Mouse (Mus musculus): ENCODE measurements at regions not wholly inside any gene's neighbourhood (a gene's known extent, or its start where the extent isn't known, plus 50 kb on each side); places are given as distances from the start of the nearest gene placed in this dataset.
"Not testable (repeated sequence)": the region's sequence is repeated elsewhere in the genome, so short reads cannot be mapped to it uniquely, and the experiment has no call there.

GRCm38 (mm10) chr8:81286280-81287034 lies 55.9 kb upstream of the Inpp4b start:
- H3K4me2 ChIP-seq: no peak overlapping the region
- H3K36me3 ChIP-seq: no peaks in the 10 kb centered on the region
- H3K9me3 ChIP-seq (replicated peaks): no peaks in the 10 kb centered on the region
- no peak for ATAC-seq (replicated peaks; ENCODE audit: insufficient number of reproducible peaks, insufficient read depth, low FRiP score, low read depth)
- no peak overlapping the region for H3K27ac ChIP-seq
- H3K4me3 ChIP-seq: no peak overlapping the region
- no peaks in the 10 kb centered on the region for H3K4me1 ChIP-seq (replicated peaks)
- 68% methylated on average over 8 of the region's 8 CpGs for WGBS
- H3K27me3 ChIP-seq: no peaks in the 10 kb centered on the region
- no peak overlapping the region for H3K9ac ChIP-seq

- H3K4me2 ChIP-seq: no peak overlapping the region
- H3K9me3 ChIP-seq (replicated peaks): no peaks in the 10 kb centered on the region
- no peak overlapping the region for H3K27ac ChIP-seq
- ATAC-seq (replicated peaks; ENCODE audit: insufficient number of reproducible peaks, insufficient read depth, low FRiP score, low read depth): no peak
- H3K36me3 ChIP-seq: no peaks in the 10 kb centered on the region
- H3K4me3 ChIP-seq: no peak overlapping the region
- no peak overlapping the region for H3K9ac ChIP-seq
- H3K4me1 ChIP-seq (replicated peaks): no peaks in the 10 kb centered on the region
- H3K27me3 ChIP-seq: no peaks in the 10 kb centered on the region
- 70% methylated on average over 2 of the region's 2 CpGs for WGBS
Measured at GRCm38 (mm10) chr8:81260089-81260488, 82.3 kb upstream of the Inpp4b start.

- 52% methylated on average over 3 of the region's 3 CpGs for WGBS
- ATAC-seq (replicated peaks; ENCODE audit: insufficient number of reproducible peaks, insufficient read depth, low FRiP score, low read depth): no peak
- Histone ChIP-seq H3K4me2 (no peak overlapping the region), H3K4me1 (replicated peaks) (peaks cover 4% of the 10 kb centered on the region), H3K4me3 (no peak overlapping the region), H3K27me3 (no peaks in the 10 kb centered on the region), H3K9me3 (replicated peaks) (no peaks in the 10 kb centered on the region), H3K9ac (no peak overlapping the region), H3K27ac (no peak overlapping the region), H3K36me3 (no peaks in the 10 kb centered on the region)
Measured at GRCm38 (mm10) chr8:81223872-81224271, 118.5 kb upstream of the Inpp4b start.

- 79% methylated on average over 11 of the region's 11 CpGs for WGBS
- not testable (repeated sequence) for ATAC-seq (replicated peaks; ENCODE audit: insufficient number of reproducible peaks, insufficient read depth, low FRiP score, low read depth); H3K36me3 ChIP-seq; H3K27ac ChIP-seq; H3K9ac ChIP-seq; H3K27me3 ChIP-seq; H3K4me2 ChIP-seq; H3K4me1 ChIP-seq (replicated peaks); H3K4me3 ChIP-seq; H3K9me3 ChIP-seq (replicated peaks)
Measured at GRCm38 (mm10) chr8:81187061-81187790, 155.1 kb upstream of the Inpp4b start.

DNA sequence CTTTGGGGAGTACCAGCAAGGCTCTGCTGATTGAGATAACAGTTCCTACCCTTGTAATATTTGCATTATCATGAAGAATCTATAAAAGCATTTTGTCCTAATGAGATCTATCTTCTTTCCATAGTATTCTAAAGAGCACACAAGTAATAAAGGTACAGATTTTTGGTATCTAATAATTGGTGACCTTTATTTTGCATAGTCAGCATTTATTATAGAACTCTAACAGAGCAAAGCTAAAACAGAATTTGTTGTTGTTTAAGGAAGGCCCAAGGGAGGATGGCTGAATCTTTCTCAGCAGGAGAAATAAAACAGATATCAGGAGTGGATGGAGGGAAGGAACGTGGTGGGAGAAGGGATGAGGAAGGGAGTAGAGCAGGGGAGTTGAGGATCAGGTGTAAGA lies 160.8 kb upstream of the Usp38 start:
- Histone ChIP-seq H3K9me3 (replicated peaks) (no peaks in the 10 kb centered on the region), H3K27ac (no peak overlapping the region), H3K4me1 (replicated peaks) (no peaks in the 10 kb centered on the region), H3K27me3 (no peaks in the 10 kb centered on the region), H3K9ac (no peak overlapping the region), H3K36me3 (no peaks in the 10 kb centered on the region), H3K4me3 (no peak overlapping the region), H3K4me2 (no peak overlapping the region)
- no peak for ATAC-seq (replicated peaks; ENCODE audit: insufficient number of reproducible peaks, insufficient read depth, low FRiP score, low read depth)
- WGBS: 59% methylated on average over 1 of the region's 1 CpGs

GRCm38 (mm10) chr8:81147239-81147638 lies 132.5 kb upstream of the Usp38 start:
- Histone ChIP-seq H3K4me2 (no peak overlapping the region), H3K9ac (no peak overlapping the region), H3K9me3 (replicated peaks) (no peaks in the 10 kb centered on the region), H3K27ac (no peak overlapping the region), H3K4me1 (replicated peaks) (no peaks in the 10 kb centered on the region), H3K27me3 (no peaks in the 10 kb centered on the region), H3K36me3 (no peaks in the 10 kb centered on the region), H3K4me3 (no peak overlapping the region)
- ATAC-seq (replicated peaks; ENCODE audit: insufficient number of reproducible peaks, insufficient read depth, low FRiP score, low read depth): no peak
- 67% methylated on average over 3 of the region's 3 CpGs for WGBS

DNA sequence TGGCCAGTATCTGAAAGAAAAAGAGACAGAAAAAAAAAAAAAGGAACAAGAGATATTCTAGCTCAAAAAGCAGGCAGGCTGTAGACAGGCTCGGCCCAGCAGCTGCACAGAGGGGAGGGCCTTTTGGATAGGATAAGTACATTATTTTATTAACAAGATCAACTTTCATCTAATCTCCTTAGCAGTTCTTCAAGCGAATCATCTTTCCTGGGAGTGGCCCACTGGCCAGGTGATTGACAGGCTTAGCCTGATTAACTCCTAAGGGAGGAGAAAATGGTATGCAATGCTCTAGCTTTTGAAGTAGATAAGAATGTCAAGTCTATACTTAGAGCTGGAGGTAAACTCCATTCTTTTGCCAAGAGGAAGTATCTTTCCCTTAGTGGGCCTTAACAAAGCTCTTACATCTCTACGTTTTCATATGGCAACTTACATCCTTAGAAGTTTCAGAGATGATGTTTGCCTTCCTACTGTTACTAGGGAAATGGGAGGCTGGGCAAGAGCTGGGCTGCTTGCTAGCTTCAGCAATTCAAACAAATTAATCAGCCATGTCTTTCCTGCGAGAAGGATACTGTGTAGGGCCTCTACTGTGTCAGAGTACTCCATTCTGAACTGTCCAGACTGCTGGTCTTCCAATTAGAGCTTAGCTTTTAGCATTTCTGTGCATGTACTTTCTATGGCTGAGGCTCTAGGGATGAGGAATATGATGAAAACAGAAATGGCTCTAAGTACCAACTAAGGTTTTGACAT lies 92.2 kb upstream of the Usp38 start:
- H3K27me3 ChIP-seq: no peaks in the 10 kb centered on the region
- no peak overlapping the region for H3K27ac ChIP-seq
- H3K9ac ChIP-seq: no peak overlapping the region
- no peaks in the 10 kb centered on the region for H3K36me3 ChIP-seq
- ATAC-seq (replicated peaks; ENCODE audit: insufficient number of reproducible peaks, insufficient read depth, low FRiP score, low read depth): no peak
- H3K4me2 ChIP-seq: no peak overlapping the region
- H3K4me1 ChIP-seq (replicated peaks): peaks cover 3% of the 10 kb centered on the region; the same call in 1 of the 2 replicates
- H3K4me3 ChIP-seq: no peak overlapping the region
- 33% methylated on average over 4 of the region's 4 CpGs for WGBS
- no peaks in the 10 kb centered on the region for H3K9me3 ChIP-seq (replicated peaks)

GRCm38 (mm10) chr8:81098963-81099362 lies 84.2 kb upstream of the Usp38 start:
- H3K4me1 ChIP-seq (replicated peaks): no peaks in the 10 kb centered on the region
- H3K36me3 ChIP-seq: no peaks in the 10 kb centered on the region
- H3K9me3 ChIP-seq (replicated peaks): no peaks in the 10 kb centered on the region
- WGBS: 47% methylated on average over 2 of the region's 2 CpGs
- no peak overlapping the region for H3K4me2 ChIP-seq
- H3K27me3 ChIP-seq: no peaks in the 10 kb centered on the region
- H3K27ac ChIP-seq: no peak overlapping the region
- no peak overlapping the region for H3K4me3 ChIP-seq
- ATAC-seq (replicated peaks; ENCODE audit: insufficient number of reproducible peaks, insufficient read depth, low FRiP score, low read depth): no peak
- H3K9ac ChIP-seq: no peak overlapping the region

DNA sequence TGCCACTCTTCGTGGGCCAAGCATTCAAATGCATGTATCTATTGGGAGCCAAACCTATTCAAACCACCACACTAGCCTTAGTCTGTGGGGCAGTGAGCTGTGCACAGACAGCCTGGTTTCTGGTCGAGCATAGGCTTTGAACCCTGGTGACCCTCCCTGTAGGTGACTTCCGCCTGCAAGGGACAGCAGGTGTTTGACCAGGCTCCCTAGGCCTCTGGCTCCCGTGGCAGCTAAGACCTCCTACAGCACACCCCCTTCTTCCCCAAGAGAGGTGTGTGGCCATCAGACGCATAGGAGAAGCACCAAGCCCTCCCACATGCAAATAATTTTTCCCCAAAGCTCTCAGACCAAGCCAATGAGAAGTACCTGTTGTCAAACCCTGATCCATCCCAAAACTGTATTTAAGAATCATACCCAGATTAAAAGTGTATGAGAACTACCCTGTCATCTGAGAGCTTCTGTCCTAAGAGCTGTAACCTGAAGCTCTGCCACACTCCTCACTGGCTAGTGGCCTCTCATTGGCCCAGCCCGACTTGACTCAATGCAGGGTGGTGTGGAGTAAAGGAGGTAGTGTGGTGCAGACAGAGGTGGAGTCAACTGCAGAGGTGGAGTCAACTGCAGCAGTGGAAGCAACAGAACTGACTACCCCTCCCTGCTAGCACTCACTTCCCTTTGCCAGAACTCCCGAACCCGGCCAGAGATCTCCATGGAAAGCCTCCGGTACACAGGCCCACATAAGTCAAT lies 82.5 kb upstream of the Usp38 start:
- Histone ChIP-seq H3K27ac (no peak overlapping the region), H3K36me3 (no peaks in the 10 kb centered on the region), H3K9ac (no peak overlapping the region), H3K4me3 (no peak overlapping the region), H3K4me1 (replicated peaks) (no peaks in the 10 kb centered on the region), H3K9me3 (replicated peaks) (no peaks in the 10 kb centered on the region), H3K27me3 (no peaks in the 10 kb centered on the region), H3K4me2 (no peak overlapping the region)
- ATAC-seq (replicated peaks; ENCODE audit: insufficient number of reproducible peaks, insufficient read depth, low FRiP score, low read depth): no peak
- 48% methylated on average over 9 of the region's 9 CpGs for WGBS

DNA sequence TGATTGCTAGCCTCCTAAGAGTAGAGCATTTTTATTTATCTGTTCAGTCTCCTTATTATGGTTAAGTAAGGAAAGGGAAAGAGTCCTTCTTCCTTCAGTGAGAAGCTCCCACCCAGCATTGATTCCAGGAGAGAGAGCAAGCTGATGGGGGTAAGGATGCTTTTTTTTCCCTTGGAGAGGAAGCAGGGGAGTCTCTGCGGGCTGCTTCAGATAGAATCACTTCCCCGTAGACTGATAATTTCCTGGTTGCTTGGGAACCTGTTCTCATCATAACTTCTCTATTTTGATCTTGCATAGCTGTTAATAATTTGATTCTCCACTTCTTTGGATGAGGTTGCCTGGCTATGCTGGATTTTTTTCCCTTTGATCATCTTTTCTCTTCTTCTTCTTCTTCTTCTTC lies 80.5 kb upstream of the Usp38 start:
- Histone ChIP-seq H3K36me3 (no peaks in the 10 kb centered on the region), H3K9ac (no peak overlapping the region), H3K4me1 (replicated peaks) (no peaks in the 10 kb centered on the region), H3K27me3 (no peaks in the 10 kb centered on the region), H3K9me3 (replicated peaks) (no peaks in the 10 kb centered on the region), H3K4me3 (no peak overlapping the region), H3K27ac (no peak overlapping the region), H3K4me2 (no peak overlapping the region)
- WGBS: 61% methylated on average over 2 of the region's 2 CpGs
- ATAC-seq (replicated peaks; ENCODE audit: insufficient number of reproducible peaks, insufficient read depth, low FRiP score, low read depth): no peak

Data from heart, embryonic 15.5 days (tissue).